Mouse (Mus musculus): Measurements from ENCODE around the gene Mpv17. TPM values are rescaled to one million over a fixed set of nuclear protein-coding genes. Genes with fewer than 3 reads are reported as not detected.
A peak's percentile ranks its signal among the peaks of the same experiment; 100 is the strongest.

The Mpv17 gene
- polyA plus RNA-seq, 1 experiment from 2014 or later = 54.0 TPM

- H3K4me3 ChIP-seq = no peak overlapping the region
- H3K36me3 ChIP-seq = peaks cover 62% of the 10 kb centered on the region
- no peak overlapping the region for H3K9ac ChIP-seq
- ATAC-seq (ENCODE audit: low FRiP score, low read depth) = no peak
- WGBS = 91% methylated on average over 4 of the region's 4 CpGs
- H3K27ac ChIP-seq (replicated peaks) = no peak overlapping the region
- 0 out of 2 replicates have a peak, but pooled peaks cover 4% of the 10 kb centered on the region for H3K9me3 ChIP-seq
- H3K4me2 ChIP-seq = no peak overlapping the region
- H3K27me3 ChIP-seq = no peaks in the 10 kb centered on the region
- H3K4me1 ChIP-seq (replicated peaks) = peaks cover 27% of the 10 kb centered on the region
Measured at GRCm38 (mm10) chr5:31195671-31196070, 41.6 kb upstream of the Mpv17 start.

GRCm38 (mm10) chr5:31194486-31195485 lies 40.7 kb upstream of the Mpv17 start:
- Histone ChIP-seq H3K4me3 (peak overlapping the region; percentile 72; the same call in 1 of the 2 replicates), H3K9ac (no peak overlapping the region), H3K27me3 (no peaks in the 10 kb centered on the region), H3K4me1 (replicated peaks) (peaks cover 21% of the 10 kb centered on the region), H3K4me2 (peak overlapping the region; percentile 75; the same call in 1 of the 2 replicates), H3K9me3 (no peaks in the 10 kb centered on the region), H3K36me3 (peaks cover 64% of the 10 kb centered on the region), H3K27ac (replicated peaks) (no peak overlapping the region)
- 93% methylated on average over 16 of the region's 16 CpGs for WGBS
- ATAC-seq (ENCODE audit: low FRiP score, low read depth) = no peak

- H3K4me1 ChIP-seq (replicated peaks) = peaks cover 21% of the 10 kb centered on the region
- peak overlapping the region; percentile 75 for H3K4me2 ChIP-seq
Measured at GRCm38 (mm10) chr5:31193631-31194281, 39.7 kb upstream of the Mpv17 start.

GRCm38 (mm10) chr5:31192939-31193630 lies 39.0 kb upstream of the Mpv17 start, which contains the start of the genes Snx17 and Eif2b4:
Snx17 (plus strand) TSS chr5:31193227.
Eif2b4 (minus strand) TSS chr5:31193430.
- Histone ChIP-seq H3K4me3 (peak within 1 kb of the TSS; percentile 72), H3K9ac (peak within 1 kb of the TSS; percentile 87), H3K4me2 (peak within 1 kb of the TSS; percentile 75), H3K27me3 (no peaks in the 10 kb centered on the region), H3K9me3 (no peaks in the 10 kb centered on the region), H3K27ac (replicated peaks) (peak within 1 kb of the TSS; percentile 87), H3K4me1 (replicated peaks) (peaks cover 21% of the 10 kb centered on the region), H3K36me3 (peaks cover 60% of the 10 kb centered on the region)
- peak; percentile 97 for ATAC-seq (ENCODE audit: low FRiP score, low read depth)
- under 1% methylated on average over 48 of the region's 48 CpGs for WGBS

More at GRCm38 (mm10) chr5:31193631-31194281, 39.7 kb upstream of the Mpv17 start:
- ATAC-seq (ENCODE audit: low FRiP score, low read depth) = no peak
- H3K9me3 ChIP-seq = no peaks in the 10 kb centered on the region
- no peaks in the 10 kb centered on the region for H3K27me3 ChIP-seq
- peak overlapping the region; percentile 87 for H3K27ac ChIP-seq (replicated peaks)
- H3K9ac ChIP-seq = peak overlapping the region; percentile 87
- H3K36me3 ChIP-seq = peaks cover 60% of the 10 kb centered on the region
- peak overlapping the region; percentile 72 for H3K4me3 ChIP-seq
- 14% methylated on average over 25 of the region's 25 CpGs for WGBS

GRCm38 (mm10) chr5:31192045-31192938 lies 38.2 kb upstream of the Mpv17 start:
- Histone ChIP-seq H3K27me3 (no peaks in the 10 kb centered on the region), H3K4me3 (peak overlapping the region; percentile 72), H3K4me1 (replicated peaks) (peaks cover 21% of the 10 kb centered on the region), H3K4me2 (peak overlapping the region; percentile 75), H3K9me3 (no peaks in the 10 kb centered on the region), H3K36me3 (peaks cover 60% of the 10 kb centered on the region), H3K27ac (replicated peaks) (peak overlapping the region; percentile 87), H3K9ac (peak overlapping the region; percentile 74)
- peak; percentile 59; the same call in 1 of the 2 replicates for ATAC-seq (ENCODE audit: low FRiP score, low read depth)
- WGBS = 15% methylated on average over 42 of the region's 42 CpGs

- Histone ChIP-seq H3K27me3 (no peaks in the 10 kb centered on the region), H3K27ac (replicated peaks) (no peak overlapping the region), H3K9me3 (no peaks in the 10 kb centered on the region), H3K4me1 (replicated peaks) (peaks cover 21% of the 10 kb centered on the region), H3K4me3 (no peak overlapping the region), H3K9ac (no peak overlapping the region), H3K36me3 (peaks cover 45% of the 10 kb centered on the region), H3K4me2 (no peak overlapping the region)
- WGBS = 87% methylated on average over 9 of the region's 9 CpGs
- ATAC-seq (ENCODE audit: low FRiP score, low read depth) = no peak
Measured at GRCm38 (mm10) chr5:31190201-31190600, 36.1 kb upstream of the Mpv17 start.

GRCm38 (mm10) chr5:31188223-31188840 lies 34.3 kb upstream of the Mpv17 start:
- peaks cover 10% of the 10 kb centered on the region for H3K4me1 ChIP-seq (replicated peaks)
- no peak overlapping the region for H3K4me3 ChIP-seq
- 73% methylated on average over 4 of the region's 4 CpGs for WGBS
- H3K27ac ChIP-seq (replicated peaks) = no peak overlapping the region
- H3K27me3 ChIP-seq = no peaks in the 10 kb centered on the region
- no peak overlapping the region for H3K4me2 ChIP-seq
- H3K9me3 ChIP-seq = no peaks in the 10 kb centered on the region
- H3K36me3 ChIP-seq = peaks cover 41% of the 10 kb centered on the region
- no peak overlapping the region for H3K9ac ChIP-seq
- ATAC-seq (ENCODE audit: low FRiP score, low read depth) = no peak

- Histone ChIP-seq H3K27ac (replicated peaks) (no peak overlapping the region), H3K9ac (no peak overlapping the region)
- ATAC-seq (ENCODE audit: low FRiP score, low read depth) = no peak
Measured at GRCm38 (mm10) chr5:31183678-31184077, 29.6 kb upstream of the Mpv17 start.

GRCm38 (mm10) chr5:31181183-31181770 lies 27.2 kb upstream of the Mpv17 start:
- WGBS = 95% methylated on average over 9 of the region's 9 CpGs
- H3K27me3 ChIP-seq = no peaks in the 10 kb centered on the region
- H3K9ac ChIP-seq = no peak overlapping the region
- peak overlapping the region; percentile 88; the same call in 1 of the 2 replicates for H3K4me2 ChIP-seq
- H3K4me3 ChIP-seq = no peak overlapping the region
- H3K36me3 ChIP-seq = no peaks in the 10 kb centered on the region; the same call in 1 of the 2 replicates
- peaks cover 31% of the 10 kb centered on the region for H3K4me1 ChIP-seq (replicated peaks)
- H3K9me3 ChIP-seq = no peaks in the 10 kb centered on the region
- H3K27ac ChIP-seq (replicated peaks) = no peak overlapping the region
- ATAC-seq (ENCODE audit: low FRiP score, low read depth) = no peak

More at GRCm38 (mm10) chr5:31183678-31184077, 29.6 kb upstream of the Mpv17 start:
- H3K4me3 ChIP-seq = no peak overlapping the region
- WGBS = 67% methylated on average over 4 of the region's 4 CpGs
- H3K4me1 ChIP-seq (replicated peaks) = peaks cover 13% of the 10 kb centered on the region
- H3K4me2 ChIP-seq = no peak overlapping the region
- H3K27me3 ChIP-seq = no peaks in the 10 kb centered on the region
- peaks cover 19% of the 10 kb centered on the region for H3K36me3 ChIP-seq
- no peaks in the 10 kb centered on the region for H3K9me3 ChIP-seq

All from hindbrain, embryonic 15.5 days (tissue).